Mouse (Mus musculus) kidney, postnatal 4 days (tissue): ENCODE data around the gene Foxo1.

Source experiments
- DNase-seq, 2 experiments: peaks; one replicate each; pipeline ENCODE4 v3.0.0; 2021; ENCODE audit warnings: mixed read lengths in 2 of 2

Foxo1 gene

GRCm38 (mm10) chr3:52268737-52269513 lies 789 bp downstream of the Foxo1 start:
- peak; percentile 75 to 84 for DNase-seq

DNA sequence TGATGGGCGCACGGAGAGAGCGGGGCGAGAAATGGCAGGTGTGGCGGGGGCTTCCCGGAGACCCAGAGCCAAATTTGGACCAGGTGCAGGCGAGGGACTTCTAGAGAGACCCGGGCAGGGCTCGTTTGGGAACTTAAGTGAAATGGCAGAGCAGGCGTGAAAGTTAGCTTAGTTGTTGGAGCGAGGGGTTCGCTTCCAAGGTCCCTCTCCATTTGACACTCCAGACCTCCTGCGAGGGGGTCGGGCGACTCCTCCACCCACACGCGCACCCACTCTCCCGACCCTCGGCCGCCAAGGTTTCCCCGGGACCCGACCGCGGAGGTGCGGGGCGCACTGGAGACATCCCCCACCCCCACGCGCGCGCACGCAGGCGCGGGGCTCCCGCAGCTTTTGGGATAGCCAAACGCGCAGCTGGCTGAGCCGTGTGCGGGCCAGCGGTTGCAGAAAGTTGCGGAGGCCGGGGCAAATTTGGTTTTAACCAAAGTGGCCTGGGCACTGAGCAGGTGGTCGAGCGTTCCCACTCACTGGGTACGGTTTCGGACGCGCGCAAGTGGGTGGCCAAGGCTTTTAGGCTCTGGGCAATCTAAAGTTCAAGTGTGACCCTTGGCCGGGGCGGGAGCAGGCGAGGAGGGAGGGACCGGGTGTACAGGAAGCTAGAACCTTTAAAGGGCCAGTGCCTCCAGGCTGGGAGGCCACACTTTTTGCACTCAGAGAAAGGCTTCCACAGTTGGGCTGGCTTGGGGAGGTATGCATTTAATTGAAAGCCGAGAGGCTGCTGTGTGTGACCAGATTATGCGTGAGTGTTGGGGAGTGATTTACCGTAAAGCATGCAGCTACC lies 1.6 kb downstream of the Foxo1 start:
- peak; percentile 79 to 87 for DNase-seq

DNA sequence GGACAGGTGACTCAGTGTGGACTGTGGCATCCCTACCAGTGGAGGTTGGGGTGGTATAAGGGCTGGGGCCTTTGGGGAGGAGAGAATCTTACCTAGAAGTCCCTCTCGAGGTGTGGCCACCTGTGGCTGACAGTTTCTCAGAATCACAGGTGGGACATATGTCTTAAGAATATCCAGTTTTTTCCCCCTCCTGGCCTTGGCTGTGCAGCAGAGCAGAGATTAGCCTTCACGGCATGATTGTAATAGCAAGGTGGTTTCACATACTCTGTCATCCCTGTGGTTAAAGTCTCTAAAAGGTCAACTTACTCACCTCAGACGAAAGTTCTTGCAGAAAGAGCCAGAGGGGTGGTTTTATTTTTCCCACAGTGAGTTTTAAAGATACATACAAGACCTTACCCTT lies 2.4 kb downstream of the Foxo1 start:
- DNase-seq: no peak

- no peak for DNase-seq
Measured at GRCm38 (mm10) chr3:52271376-52271775, 3.2 kb downstream of the Foxo1 start.

- no peak for DNase-seq
Measured at GRCm38 (mm10) chr3:52272376-52272865, 4.3 kb downstream of the Foxo1 start.

- no peak for DNase-seq
Measured at GRCm38 (mm10) chr3:52274475-52274874, 6.3 kb downstream of the Foxo1 start.

DNA sequence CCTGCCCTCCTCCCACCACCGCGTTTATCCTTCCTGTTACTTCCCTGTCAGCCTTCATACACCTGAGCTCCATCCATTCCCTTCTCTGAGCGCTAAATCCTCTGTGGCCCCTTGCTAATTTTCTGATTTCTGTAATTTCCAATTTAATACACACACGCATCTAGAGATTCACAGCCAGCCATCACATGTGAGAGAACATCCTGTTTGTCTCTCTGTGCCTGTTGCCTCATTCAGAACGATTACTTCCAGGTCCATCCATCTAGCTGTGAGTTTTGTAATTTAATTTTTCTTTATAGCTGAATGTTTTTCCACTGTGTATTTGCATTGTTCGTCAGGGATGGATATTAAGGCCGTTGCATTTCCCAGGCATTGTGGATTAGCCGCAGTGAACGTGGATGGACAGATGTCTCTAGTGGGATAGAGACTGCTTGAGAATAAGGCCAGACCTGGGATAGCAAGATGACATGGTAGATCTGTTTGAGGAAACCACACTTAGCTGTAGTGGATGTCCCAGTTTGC lies 7.0 kb downstream of the Foxo1 start:
- DNase-seq: no peak

GRCm38 (mm10) chr3:52280681-52281080 lies 12.5 kb downstream of the Foxo1 start:
- DNase-seq: no peak

- DNase-seq: no peak
Measured at GRCm38 (mm10) chr3:52281882-52282281, 13.7 kb downstream of the Foxo1 start.

GRCm38 (mm10) chr3:52282369-52282768 lies 14.2 kb downstream of the Foxo1 start:
- DNase-seq: no peak

GRCm38 (mm10) chr3:52283521-52283920 lies 15.4 kb downstream of the Foxo1 start:
- no peak for DNase-seq

DNA sequence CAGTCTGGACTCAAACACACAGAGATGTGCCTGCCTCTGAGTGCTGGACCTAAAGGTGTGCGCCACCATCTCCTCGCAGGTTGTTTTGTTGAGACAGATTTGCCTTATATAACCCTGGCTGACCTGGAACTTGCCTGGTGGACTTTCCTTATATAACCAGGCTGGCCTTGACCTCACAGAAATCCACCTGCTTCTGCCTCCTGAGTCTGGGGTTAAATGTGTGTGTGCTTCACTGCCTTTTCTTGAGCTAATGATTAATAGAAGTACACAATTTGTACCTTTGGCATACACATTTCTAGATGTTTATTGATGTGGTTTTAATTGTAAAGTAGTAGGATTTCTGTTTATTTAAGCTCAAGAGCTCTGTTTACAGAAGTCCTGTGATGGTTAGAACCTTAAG lies 22.7 kb downstream of the Foxo1 start:
- DNase-seq: no peak

GRCm38 (mm10) chr3:52292498-52292897 lies 24.4 kb downstream of the Foxo1 start:
- no peak for DNase-seq

DNA sequence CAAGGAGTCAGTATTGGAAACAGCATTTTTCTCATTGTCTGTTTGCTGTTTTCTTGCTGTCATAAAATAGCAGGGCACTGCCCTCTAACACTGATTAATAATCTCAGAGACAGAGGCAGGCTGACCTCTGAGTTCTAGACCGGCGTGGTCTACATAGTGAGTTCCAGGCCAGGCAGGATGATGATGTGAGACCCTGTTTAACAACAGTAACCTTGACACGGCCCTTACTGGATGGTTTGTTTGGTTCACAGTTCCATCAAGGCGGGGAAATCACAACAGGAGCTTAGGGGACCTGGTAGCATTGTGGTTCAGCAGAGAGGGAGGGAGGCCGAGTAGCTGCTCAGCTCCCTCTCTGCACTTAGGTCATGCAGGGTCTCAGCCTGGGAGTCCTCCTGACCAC lies 25.8 kb downstream of the Foxo1 start:
- DNase-seq: no peak

DNA sequence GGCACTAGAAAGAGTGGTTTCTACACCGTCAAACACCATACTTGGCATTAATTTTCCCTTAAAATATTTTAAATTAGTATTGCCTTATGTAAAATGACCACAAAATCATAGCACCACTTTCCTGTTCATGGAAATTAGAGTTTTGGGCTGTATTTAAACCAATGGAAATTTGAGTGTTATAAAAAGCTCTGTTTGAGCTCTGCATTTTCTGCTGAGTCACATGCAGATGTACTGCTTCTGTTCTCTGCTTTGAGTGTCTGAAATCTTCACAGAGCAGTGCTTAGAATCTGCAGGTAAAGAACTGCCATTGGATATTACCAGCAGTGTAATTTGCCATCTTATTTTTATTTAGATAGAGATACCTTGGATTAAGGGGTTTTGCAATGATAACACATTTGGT lies 27.6 kb downstream of the Foxo1 start:
- DNase-seq: no peak

- DNase-seq: no peak
Measured at GRCm38 (mm10) chr3:52296224-52296760, 28.2 kb downstream of the Foxo1 start.

DNA sequence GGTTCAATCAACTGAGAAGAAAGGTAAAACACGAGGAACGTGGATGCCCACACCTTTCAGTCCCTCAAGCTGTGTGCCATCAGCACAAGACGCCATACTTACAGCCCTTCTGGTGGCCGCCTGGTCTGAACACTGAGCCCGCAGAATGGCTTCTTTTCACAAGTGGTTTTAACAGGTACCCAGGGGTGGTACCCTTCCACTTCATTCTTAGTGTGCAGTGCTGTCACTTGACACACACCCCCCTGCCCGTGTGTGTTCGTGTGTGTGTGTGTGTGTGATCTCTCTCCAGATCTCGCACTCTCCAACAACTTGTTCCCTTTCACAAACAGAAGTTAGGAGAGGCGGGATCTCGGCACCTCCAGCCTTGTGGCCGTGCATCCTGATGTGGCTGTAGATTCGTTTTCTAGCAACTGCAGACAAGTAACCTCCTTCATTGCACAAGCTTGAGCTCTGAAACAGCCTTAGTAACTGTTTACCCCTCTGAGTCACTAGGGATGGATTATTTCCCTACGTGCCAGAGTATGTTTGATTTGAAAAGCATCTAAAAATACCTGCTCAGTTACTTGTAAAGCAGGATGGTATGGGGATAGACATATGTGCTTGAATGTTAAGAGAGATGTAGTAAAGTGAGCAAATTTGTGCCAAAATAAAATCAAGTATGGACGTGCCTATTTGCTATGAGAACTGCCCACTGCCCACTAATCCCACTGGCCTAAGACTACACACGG lies 29.3 kb downstream of the Foxo1 start:
- DNase-seq: no peak

DNA sequence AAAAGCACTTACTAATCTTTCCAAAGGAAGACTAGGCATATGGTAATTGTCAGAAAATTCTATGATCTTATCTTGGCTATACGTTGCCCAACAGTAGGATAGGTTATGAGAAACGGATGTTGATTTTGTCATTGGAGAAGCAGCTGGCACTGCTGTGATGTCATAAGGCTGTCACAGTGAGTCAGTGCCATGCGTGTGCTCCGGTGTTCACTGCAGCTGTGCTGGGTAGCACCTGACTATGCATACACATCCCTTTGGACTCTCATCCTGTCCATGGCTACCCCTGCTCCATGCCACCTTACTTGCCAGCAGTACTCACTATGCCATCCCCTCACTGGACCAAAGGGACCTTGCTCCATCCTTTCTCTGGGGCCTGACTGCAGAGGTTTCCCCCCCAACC lies 30.5 kb downstream of the Foxo1 start:
- no peak for DNase-seq

- peak in 1 of 2 experiments; percentile 28 for DNase-seq
Measured at GRCm38 (mm10) chr3:52299376-52299775, 31.2 kb downstream of the Foxo1 start.

DNA sequence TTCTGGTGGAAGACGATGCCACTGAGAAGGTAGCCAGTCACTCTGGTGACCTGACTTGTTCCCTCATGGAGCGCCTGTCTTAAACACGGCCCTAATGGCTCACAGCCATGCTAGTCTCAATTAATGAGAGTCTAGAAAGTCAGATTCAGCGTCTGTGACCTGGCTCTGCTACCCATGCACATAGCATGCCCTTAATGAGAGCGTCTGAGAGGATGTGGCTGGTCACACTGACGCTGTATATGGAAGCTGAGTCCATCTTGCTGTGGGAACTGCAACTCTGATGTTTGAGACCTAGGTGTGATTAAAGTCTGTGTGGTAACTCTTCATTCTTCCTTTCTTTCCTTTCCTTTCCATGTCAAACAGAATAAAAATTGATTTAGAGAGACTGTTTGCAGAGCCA lies 32.4 kb downstream of the Foxo1 start:
- DNase-seq: no peak

GRCm38 (mm10) chr3:52303301-52303700 lies 35.2 kb downstream of the Foxo1 start:
- no peak for DNase-seq

GRCm38 (mm10) chr3:52308586-52309321 lies 40.6 kb downstream of the Foxo1 start:
- no peak for DNase-seq
